Mouse (Mus musculus): ENCODE results near the gene Psmf1. TPM values are rescaled to one million over a fixed set of nuclear protein-coding genes. Genes with fewer than 3 reads are reported as not detected.

Gene Psmf1
- polyA plus RNA-seq, 1 experiment from 2014 or later, result 23.4 TPM

GRCm38 (mm10) chr2:151733151-151733865 is 10.7 kb downstream of the Psmf1 start:
- no peak for ATAC-seq (replicated peaks; ENCODE audit: insufficient number of reproducible peaks, insufficient read depth, low FRiP score, low read depth)
- Histone ChIP-seq H3K9ac (no peak overlapping the region), H3K4me3 (no peak overlapping the region), H3K4me2 (no peak overlapping the region), H3K27ac (no peak overlapping the region), H3K36me3 (peaks cover 44% of the 10 kb centered on the region), H3K27me3 (no peaks in the 10 kb centered on the region), H3K9me3 (replicated peaks) (no peaks in the 10 kb centered on the region), H3K4me1 (replicated peaks) (no peaks in the 10 kb centered on the region)
- 86% methylated on average over 8 of the region's 8 CpGs for WGBS

- no peak for ATAC-seq (replicated peaks; ENCODE audit: insufficient number of reproducible peaks, insufficient read depth, low FRiP score, low read depth)
- Histone ChIP-seq H3K9ac (no peak overlapping the region), H3K9me3 (replicated peaks) (no peaks in the 10 kb centered on the region), H3K27ac (no peak overlapping the region), H3K36me3 (peaks cover 72% of the 10 kb centered on the region), H3K4me2 (no peak overlapping the region), H3K4me1 (replicated peaks) (no peaks in the 10 kb centered on the region), H3K4me3 (no peak overlapping the region), H3K27me3 (no peaks in the 10 kb centered on the region)
- WGBS, result 79% methylated on average over 2 of the region's 2 CpGs
These were observed 19.9 kb downstream of the Psmf1 start for GRCm38 (mm10) chr2:151724094-151724493.

GRCm38 (mm10) chr2:151716318-151717055 is 27.5 kb downstream of the Psmf1 start:
- Histone ChIP-seq H3K9me3 (replicated peaks) (no peaks in the 10 kb centered on the region), H3K4me2 (no peak overlapping the region), H3K27me3 (no peaks in the 10 kb centered on the region), H3K36me3 (peaks cover 39% of the 10 kb centered on the region), H3K4me1 (replicated peaks) (no peaks in the 10 kb centered on the region), H3K4me3 (no peak overlapping the region), H3K27ac (no peak overlapping the region), H3K9ac (no peak overlapping the region)
- no peak for ATAC-seq (replicated peaks; ENCODE audit: insufficient number of reproducible peaks, insufficient read depth, low FRiP score, low read depth)
- 79% methylated on average over 2 of the region's 2 CpGs for WGBS

GRCm38 (mm10) chr2:151715526-151715925 is 28.5 kb downstream of the Psmf1 start:
- no peak overlapping the region for H3K4me3 ChIP-seq
- no peak overlapping the region for H3K4me2 ChIP-seq
- H3K27ac ChIP-seq, result no peak overlapping the region
- H3K9ac ChIP-seq, result no peak overlapping the region
- ATAC-seq (replicated peaks; ENCODE audit: insufficient number of reproducible peaks, insufficient read depth, low FRiP score, low read depth), result no peak
- H3K27me3 ChIP-seq, result no peaks in the 10 kb centered on the region
- no peaks in the 10 kb centered on the region for H3K9me3 ChIP-seq (replicated peaks)
- WGBS, result 85% methylated on average over 4 of the region's 4 CpGs
- no peaks in the 10 kb centered on the region for H3K4me1 ChIP-seq (replicated peaks)
- H3K36me3 ChIP-seq, result peaks cover 30% of the 10 kb centered on the region

- H3K27ac ChIP-seq, result no peak overlapping the region
- H3K27me3 ChIP-seq, result no peaks in the 10 kb centered on the region
- no peaks in the 10 kb centered on the region for H3K4me1 ChIP-seq (replicated peaks)
- H3K9me3 ChIP-seq (replicated peaks), result no peaks in the 10 kb centered on the region
- no peak overlapping the region for H3K4me2 ChIP-seq
- WGBS, result 30% methylated on average over 3 of the region's 3 CpGs
- H3K4me3 ChIP-seq, result no peak overlapping the region
- no peak overlapping the region for H3K9ac ChIP-seq
- peaks cover 7% of the 10 kb centered on the region; the same call in 1 of the 2 replicates for H3K36me3 ChIP-seq
- no peak for ATAC-seq (replicated peaks; ENCODE audit: insufficient number of reproducible peaks, insufficient read depth, low FRiP score, low read depth)
These were observed 31.3 kb downstream of the Psmf1 start for GRCm38 (mm10) chr2:151712647-151713046.

GRCm38 (mm10) chr2:151702851-151703190 is 41.2 kb downstream of the Psmf1 start:
- no peaks in the 10 kb centered on the region for H3K36me3 ChIP-seq
- H3K4me3 ChIP-seq, result peak overlapping the region; percentile 68
- H3K4me2 ChIP-seq, result peak overlapping the region; percentile 99
- WGBS, result 3% methylated on average over 17 of the region's 17 CpGs
- H3K27ac ChIP-seq, result no peak overlapping the region
- peak overlapping the region; percentile 79 for H3K9ac ChIP-seq
- H3K9me3 ChIP-seq (replicated peaks), result no peaks in the 10 kb centered on the region
- peaks cover 78% of the 10 kb centered on the region for H3K27me3 ChIP-seq
- peak; percentile 41; the same call in 1 of the 2 replicates for ATAC-seq (replicated peaks; ENCODE audit: insufficient number of reproducible peaks, insufficient read depth, low FRiP score, low read depth)
- H3K4me1 ChIP-seq (replicated peaks), result peaks cover 13% of the 10 kb centered on the region

- Histone ChIP-seq H3K27ac (no peak overlapping the region), H3K36me3 (no peaks in the 10 kb centered on the region), H3K4me2 (peak overlapping the region; percentile 99), H3K4me1 (replicated peaks) (peaks cover 13% of the 10 kb centered on the region), H3K9me3 (replicated peaks) (no peaks in the 10 kb centered on the region), H3K4me3 (peak overlapping the region; percentile 68), H3K9ac (peak overlapping the region; percentile 79), H3K27me3 (peaks cover 75% of the 10 kb centered on the region)
- peak; percentile 66 for ATAC-seq (replicated peaks; ENCODE audit: insufficient number of reproducible peaks, insufficient read depth, low FRiP score, low read depth)
- under 1% methylated on average over 80 of the region's 97 CpGs for WGBS
These were observed 41.7 kb downstream of the Psmf1 start for GRCm38 (mm10) chr2:151702146-151702850.

GRCm38 (mm10) chr2:151701231-151702145 is 42.5 kb downstream of the Psmf1 start, which contains the start of gene Tmem74b:
Tmem74b (plus strand) TSS chr2:151702008.
- Histone ChIP-seq H3K4me3 (peak within 1 kb of the TSS; percentile 68), H3K9ac (peak within 1 kb of the TSS; percentile 79), H3K9me3 (replicated peaks) (no peaks in the 10 kb centered on the region), H3K4me1 (replicated peaks) (peaks cover 13% of the 10 kb centered on the region), H3K27ac (no peak within 1 kb of the TSS), H3K4me2 (peak within 1 kb of the TSS; percentile 99), H3K27me3 (peaks cover 68% of the 10 kb centered on the region), H3K36me3 (no peaks in the 10 kb centered on the region)
- ATAC-seq (replicated peaks; ENCODE audit: insufficient number of reproducible peaks, insufficient read depth, low FRiP score, low read depth), result no peak
- 9% methylated on average over 25 of the region's 25 CpGs for WGBS

- 78% methylated on average over 4 of the region's 4 CpGs for WGBS
- Histone ChIP-seq H3K27ac (no peak overlapping the region), H3K4me2 (no peak overlapping the region), H3K36me3 (no peaks in the 10 kb centered on the region), H3K4me3 (no peak overlapping the region), H3K27me3 (peaks cover 4% of the 10 kb centered on the region; the same call in 1 of the 2 replicates), H3K4me1 (replicated peaks) (no peaks in the 10 kb centered on the region), H3K9ac (no peak overlapping the region), H3K9me3 (replicated peaks) (no peaks in the 10 kb centered on the region)
- ATAC-seq (replicated peaks; ENCODE audit: insufficient number of reproducible peaks, insufficient read depth, low FRiP score, low read depth), result no peak
These were observed 61.0 kb downstream of the Psmf1 start for GRCm38 (mm10) chr2:151682976-151683375.

GRCm38 (mm10) chr2:151682357-151682756 is 61.6 kb downstream of the Psmf1 start:
- Histone ChIP-seq H3K4me3 (no peak overlapping the region), H3K9me3 (replicated peaks) (no peaks in the 10 kb centered on the region), H3K4me2 (no peak overlapping the region), H3K36me3 (no peaks in the 10 kb centered on the region), H3K27me3 (peaks cover 4% of the 10 kb centered on the region; the same call in 1 of the 2 replicates), H3K9ac (no peak overlapping the region), H3K4me1 (replicated peaks) (no peaks in the 10 kb centered on the region), H3K27ac (no peak overlapping the region)
- 67% methylated on average over 3 of the region's 3 CpGs for WGBS
- ATAC-seq (replicated peaks; ENCODE audit: insufficient number of reproducible peaks, insufficient read depth, low FRiP score, low read depth), result no peak
